Mouse (Mus musculus) ES-Bruce4 (cell line): ENCODE results near the gene Mak.

Source experiments
- CTCF ChIP-seq: IDR thresholded peaks from one replicate; pipeline ENCODE4 v1.8.1; 2011; ENCODE audit warnings: low read depth, low read length
- EP300 ChIP-seq: IDR thresholded peaks from 2 replicates; pipeline ENCODE4 v1.6.1; 2011; ENCODE audit warnings: low read depth, low read length; ENCODE audit not compliant: insufficient read depth

DNA sequence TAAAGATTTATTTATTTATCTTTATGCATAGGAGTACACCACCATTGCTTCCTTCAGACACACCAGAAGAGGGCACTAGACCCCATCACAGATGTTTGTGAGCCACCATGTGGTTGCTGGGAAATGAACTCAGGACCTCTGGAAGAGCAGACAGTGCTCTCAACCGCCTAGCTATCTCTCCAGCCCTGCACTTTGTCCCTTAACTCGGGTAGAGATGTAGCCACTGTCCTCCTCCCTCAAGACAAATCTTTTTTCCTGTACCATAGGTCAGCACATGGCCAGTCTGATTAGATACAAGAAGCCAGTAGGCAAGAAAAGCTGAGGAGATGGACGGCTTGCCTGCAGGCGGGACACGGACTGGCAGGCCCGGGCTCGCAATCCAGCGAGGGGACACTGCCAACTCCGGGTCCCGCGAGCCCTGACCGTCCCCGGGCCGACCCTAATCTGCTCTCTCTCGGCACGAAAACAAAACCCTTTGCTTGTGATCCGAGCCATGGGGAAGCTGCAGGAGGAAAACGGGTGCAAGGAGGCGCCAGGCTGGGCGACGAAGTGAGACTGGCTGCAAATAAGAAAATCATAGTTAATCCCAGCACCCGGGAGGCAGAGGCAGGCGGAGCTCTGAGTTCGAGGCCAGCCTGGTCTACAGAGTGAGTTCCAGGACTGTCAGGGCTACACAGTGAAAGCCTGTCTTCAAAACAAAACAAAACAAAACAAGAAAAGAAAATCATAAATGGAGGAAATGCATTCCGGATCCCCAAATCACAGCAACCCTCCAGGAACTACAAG lies 79.2 kb downstream of the Mak start:
- peak; percentile 6 for TF ChIP-seq CTCF
- no peak for TF ChIP-seq EP300
